ENCODE assay signal across 8 mouse cellular contexts in genomic region chr4:150901651-150902050, GRCm38 (mm10). TPM values are rescaled to one million over a fixed set of nuclear protein-coding genes. Genes with fewer than 3 reads are reported as not detected.
DNase-seq lines count a peak whose midpoint lies in the region; ATAC-seq and TF ChIP-seq lines count a peak whose summit lies in the region.

No protein-coding gene starts in this region.

- peak; percentile 94 for TF ChIP-seq CTCF in intestine, postnatal 0 days (IDR thresholded peaks at IDR 0.05; ENCODE audit: low read depth)

- no peak for ATAC-seq in intestine, postnatal 0 days
- ATAC-seq in limb, embryonic 14.5 days (ENCODE audit: low FRiP score, low read depth): no peak

- no peaks in the 10 kb centered on the region for H3K27me3 ChIP-seq in intestine, postnatal 0 days (replicated peaks; ENCODE audit: control insufficient read depth, insufficient read depth, low read length)
- no peaks in the 10 kb centered on the region for H3K27me3 ChIP-seq in limb, embryonic 14.5 days (ENCODE audit: control insufficient read depth, insufficient read depth, low read length)

- H3K4me1 ChIP-seq in intestine, postnatal 0 days (replicated peaks; ENCODE audit: control insufficient read depth, insufficient read depth, low read length): no peaks in the 10 kb centered on the region
- no peaks in the 10 kb centered on the region for H3K4me1 ChIP-seq in limb, embryonic 14.5 days (ENCODE audit: control insufficient read depth, insufficient read depth, low read length)

- peaks cover 77% of the 10 kb centered on the region for H3K36me3 ChIP-seq in intestine, postnatal 0 days (ENCODE audit: control insufficient read depth, insufficient read depth)
- peaks cover 89% of the 10 kb centered on the region for H3K36me3 ChIP-seq in limb, embryonic 14.5 days (ENCODE audit: control insufficient read depth, insufficient read depth, low read length)

- no peak overlapping the region for H3K27ac ChIP-seq in intestine, postnatal 0 days (ENCODE audit: low read depth, low read length)
- no peak overlapping the region for H3K27ac ChIP-seq in limb, embryonic 14.5 days (replicated peaks; ENCODE audit: low read depth, low read length)

- H3K4me3 ChIP-seq in intestine, postnatal 0 days (ENCODE audit: low read depth, low read length): no peak overlapping the region
- H3K4me3 ChIP-seq in limb, embryonic 14.5 days (replicated peaks; ENCODE audit: low read length): no peak overlapping the region

- DNase-seq in urinary bladder, adult 2 months (ENCODE audit: low spot score): peak; percentile 55
- DNase-seq in urinary bladder, postnatal 10 days (ENCODE audit: low spot score): no peak
- peak; percentile 62 for DNase-seq in cerebellum, adult 11-12 months
- peak; percentile 71 to 78 for DNase-seq in gastrocnemius, adult 8-10 months (ENCODE audit: low spot score in 2 of 2)
- peak; percentile 52 for DNase-seq in limb, embryonic 14.5 days (ENCODE audit: low spot score)
- peak; percentile 35 for DNase-seq in ovary, postnatal 10 days (ENCODE audit: low spot score)
- peak; percentile 84 for DNase-seq in thymus, postnatal 14 days

- no peak overlapping the region for H3K9ac ChIP-seq in intestine, postnatal 0 days (ENCODE audit: low read depth, low read length)
- no peak overlapping the region for H3K9ac ChIP-seq in limb, embryonic 14.5 days (ENCODE audit: low read depth, low read length, severe bottlenecking)

- H3K9me3 ChIP-seq in intestine, postnatal 0 days (ENCODE audit: control insufficient read depth): no peaks in the 10 kb centered on the region
- H3K9me3 ChIP-seq in limb, embryonic 14.5 days (ENCODE audit: control insufficient read depth, low read length): no peaks in the 10 kb centered on the region

- WGBS in intestine, postnatal 0 days: 47% methylated on average over 9 of the region's 9 CpGs
- 60% methylated on average over 9 of the region's 9 CpGs for WGBS in limb, embryonic 14.5 days

- H3K4me2 ChIP-seq in intestine, postnatal 0 days (replicated peaks; ENCODE audit: low read depth): no peak overlapping the region
- H3K4me2 ChIP-seq in limb, embryonic 14.5 days (replicated peaks; ENCODE audit: low read depth, low read length, severe bottlenecking): no peak overlapping the region

- no peak for TF ChIP-seq POLR2A in limb, embryonic 14.5 days (IDR thresholded peaks at IDR 0.05; ENCODE audit: borderline replicate concordance, extremely low read depth, insufficient read depth, insufficient read length)

RNA-seq across cellular contexts. Expression of gene Park7, which starts 12.6 kb away (rescaled TPM):
- 308 and 318 TPM in 2 replicates for polyA plus RNA-seq in urinary bladder, adult 2 months (2012; rRNA removed)
- total RNA-seq in gastrocnemius, adult 8-10 months (2022): 100 to 1,000 TPM; 660 to 858 (median 779) TPM
- polyA plus RNA-seq in intestine, postnatal 0 days (2015; fragmentation: Nextera tagmentation; extraction: Ambion mirVana): 223 and 231 TPM in 2 replicates
- 223 and 296 TPM in 2 replicates for polyA plus RNA-seq in limb, embryonic 14.5 days (2012; rRNA removed)
- polyA plus RNA-seq in limb, embryonic 14.5 days (2014; fragmentation: Nextera tagmentation; extraction: Ambion mirVana): 415 and 416 TPM in 2 replicates

RNA-seq across cellular contexts. Expression of gene Tnfrsf9, which starts 12.7 kb away (rescaled TPM):
- 0.69 and 1.3 TPM in 2 replicates for polyA plus RNA-seq in urinary bladder, adult 2 months (2012; rRNA removed)
- total RNA-seq in gastrocnemius, adult 8-10 months (2022): under 1 TPM; 0.13 to 0.65 (median 0.19) TPM
- polyA plus RNA-seq in intestine, postnatal 0 days (2015; fragmentation: Nextera tagmentation; extraction: Ambion mirVana): 0.20 and 0.42 TPM in 2 replicates
- polyA plus RNA-seq in limb, embryonic 14.5 days (2012; rRNA removed): 0.79 and 0.80 TPM in 2 replicates
- polyA plus RNA-seq in limb, embryonic 14.5 days (2014; fragmentation: Nextera tagmentation; extraction: Ambion mirVana): 0.08 and 0.19 TPM in 2 replicates

RNA-seq across cellular contexts. Expression of gene Errfi1, which starts 47.9 kb away (rescaled TPM):
- 29.8 and 36.1 TPM in 2 replicates for polyA plus RNA-seq in urinary bladder, adult 2 months (2012; rRNA removed)
- 10 to 100 TPM; 12.1 to 28.7 (median 15.0) TPM for total RNA-seq in gastrocnemius, adult 8-10 months (2022)
- 27.2 and 27.7 TPM in 2 replicates for polyA plus RNA-seq in intestine, postnatal 0 days (2015; fragmentation: Nextera tagmentation; extraction: Ambion mirVana)
- 20.2 and 22.3 TPM in 2 replicates for polyA plus RNA-seq in limb, embryonic 14.5 days (2012; rRNA removed)
- 23.9 and 27.2 TPM in 2 replicates for polyA plus RNA-seq in limb, embryonic 14.5 days (2014; fragmentation: Nextera tagmentation; extraction: Ambion mirVana)
